Mouse (Mus musculus) small intestine, adult 2 months (tissue): ENCODE data around the gene Rnf10.

Experiments
- CTCF ChIP-seq: fragments of 200-500 bp; IDR thresholded peaks from 2 replicates; pipeline ENCODE4 v1.5.1; 2012; ENCODE audit warnings: low read depth, mild to moderate bottlenecking, control low read depth, inconsistent platforms, low read length, moderate library complexity, mixed read lengths; ENCODE audit not compliant: insufficient replicate concordance, insufficient read length; ENCODE audit errors: extremely low read depth
- POLR2A ChIP-seq: fragments of 200-500 bp; IDR thresholded peaks from 2 replicates; pipeline ENCODE4 v1.6.1; 2012; ENCODE audit warnings: low read depth, mild to moderate bottlenecking, control low read depth, inconsistent platforms, low read length, moderate library complexity

DNA sequence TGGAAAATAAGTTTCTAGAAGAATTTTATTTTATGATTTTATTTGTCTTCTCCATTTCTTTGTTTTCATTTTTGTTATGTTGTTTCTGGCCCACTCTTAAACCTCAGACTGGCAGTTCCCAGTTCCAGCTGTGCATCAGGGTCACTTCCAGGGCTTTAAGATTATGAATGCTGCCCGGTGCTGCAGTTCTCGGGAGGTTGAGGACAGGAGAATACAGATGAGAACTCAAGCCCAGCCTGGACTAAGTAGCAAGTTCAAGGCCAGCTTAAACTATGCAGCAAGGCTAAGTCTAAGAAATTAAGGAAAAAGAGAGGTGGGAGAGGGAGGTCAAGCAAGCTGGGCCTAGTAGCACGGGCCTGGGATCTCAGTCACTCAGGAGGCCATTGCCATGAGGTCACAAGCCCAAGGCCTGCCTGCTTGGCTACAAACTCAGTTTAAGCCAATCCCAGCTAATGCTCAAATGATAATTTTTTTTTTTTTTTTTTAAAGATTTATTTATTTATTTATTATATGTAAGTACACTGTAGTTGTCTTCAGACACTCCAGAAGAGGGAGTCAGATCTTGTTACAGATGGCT lies 5.1 kb downstream of the Rnf10 start:
- TF ChIP-seq CTCF (no peak), POLR2A (no peak)
